Mouse (Mus musculus) lung, embryonic 15.5 days (tissue): ENCODE data around the gene Zfp180. TPM values are rescaled to one million over a fixed set of nuclear protein-coding genes. Genes with fewer than 3 reads are reported as not detected.
"Not testable (repeated sequence)": the region's sequence is repeated elsewhere in the genome, so short reads cannot be mapped to it uniquely, and the experiment has no call there.

Experiments
- ATAC-seq: fragments of 200-750 bp; cut with Nextera tagmentation; 2 replicates; pipeline ENCODE4 v1.8.0; 2017; ENCODE audit warnings: moderate number of reproducible peaks, borderline replicate concordance; ENCODE audit not compliant: low FRiP score, low TSS enrichment; ENCODE audit errors: extremely low read depth
- H3K27ac ChIP-seq: fragments of 300-500 bp; sonication (generic); 2 replicates; pipeline ENCODE4 v1.5.1; 2015; ENCODE audit warnings: moderate library complexity, mild to moderate bottlenecking, inconsistent platforms
- H3K27me3 ChIP-seq: fragments of 300-500 bp; sonication (generic); 2 replicates; pipeline ENCODE4 v1.6.1; 2015; ENCODE audit warnings: inconsistent platforms
- H3K36me3 ChIP-seq: fragments of 300-500 bp; sonication (generic); 2 replicates; pipeline ENCODE4 v1.6.1; 2015; ENCODE audit warnings: inconsistent platforms
- H3K4me1 ChIP-seq: fragments of 300-500 bp; sonication (generic); 2 replicates; pipeline ENCODE4 v1.6.1; 2015; ENCODE audit warnings: inconsistent platforms
- H3K4me2 ChIP-seq: fragments of 300-500 bp; sonication (generic); 2 replicates; pipeline ENCODE4 v1.6.1; 2015; ENCODE audit warnings: inconsistent platforms, mild to moderate bottlenecking, moderate library complexity
- H3K4me3 ChIP-seq: fragments of 300-500 bp; sonication (generic); 2 replicates; pipeline ENCODE4 v1.5.1; 2015; ENCODE audit warnings: mild to moderate bottlenecking, inconsistent platforms
- H3K9ac ChIP-seq: fragments of 300-500 bp; sonication (generic); 2 replicates; pipeline ENCODE4 v1.6.1; 2015; ENCODE audit warnings: inconsistent platforms
- H3K9me3 ChIP-seq: fragments of 300-500 bp; sonication (generic); 2 replicates; pipeline ENCODE4 v1.6.1; 2016; ENCODE audit warnings: inconsistent platforms
- WGBS: fragments of 180-500 bp; shearing (Covaris S2); methylation state at CpG from one replicate; pipeline ENCODE4 v1.1.7; 2015; 5-methylcytosine and 5-hydroxymethylcytosine counted together
- polyA plus RNA-seq: library from polyadenylated mRNA; unstranded; fragments of >200 nt; fragmentation: Nextera tagmentation; extraction: Ambion mirVana; gene quantifications from 2 replicates; pipeline ENCODE4 v1.2.1, GENCODE M21; 2015

The Zfp180 gene
- polyA plus RNA-seq: 18.3 and 19.6 TPM in 2 replicates

GRCm38 (mm10) chr7:24081634-24082431 is at the start of gene Zfp180:
Gene Zfp180, plus strand, starts transcription at chr7:24081924.
- H3K27ac ChIP-seq: peak within 1 kb of the TSS; percentile 93
- 15% methylated on average over 44 of the region's 44 CpGs for WGBS
- no peaks in the 10 kb centered on the region for H3K27me3 ChIP-seq
- peaks cover 9% of the 10 kb centered on the region for H3K36me3 ChIP-seq
- peak within 1 kb of the TSS; percentile 66 for H3K4me3 ChIP-seq
- peak within 1 kb of the TSS; percentile 71 for H3K4me2 ChIP-seq
- H3K4me1 ChIP-seq: peaks cover 13% of the 10 kb centered on the region
- no peaks in the 10 kb centered on the region for H3K9me3 ChIP-seq
- H3K9ac ChIP-seq: peak within 1 kb of the TSS; percentile 64
- ATAC-seq: peak; percentile 97

- H3K36me3 ChIP-seq: no peaks in the 10 kb centered on the region
- H3K9me3 ChIP-seq: no peaks in the 10 kb centered on the region
- H3K9ac ChIP-seq: no peak within 1 kb of the TSS
- H3K27ac ChIP-seq: no peak within 1 kb of the TSS
- WGBS: 66% methylated on average over 4 of the region's 4 CpGs
- H3K4me1 ChIP-seq: no peaks in the 10 kb centered on the region
- no peak for ATAC-seq
- no peak within 1 kb of the TSS for H3K4me3 ChIP-seq
- H3K27me3 ChIP-seq: no peaks in the 10 kb centered on the region
- no peak within 1 kb of the TSS for H3K4me2 ChIP-seq
These were observed 28.9 kb upstream of the Zfp180 start, which contains the start of gene Vmn1r183 for GRCm38 (mm10) chr7:24052660-24053304. Gene Vmn1r183, plus strand, starts transcription at chr7:24053254.

GRCm38 (mm10) chr7:24074424-24074823 is 7.3 kb upstream of the Zfp180 start:
- whole genome bisulfite sequencing: 32% methylated on average over 1 of the region's 1 CpGs
- H3K36me3 ChIP-seq: not testable (repeated sequence)

GRCm38 (mm10) chr7:24082457-24083235 is 922 bp downstream of the Zfp180 start:
- Histone ChIP-seq H3K9me3 (no peaks in the 10 kb centered on the region), H3K36me3 (peaks cover 17% of the 10 kb centered on the region), H3K27ac (peak overlapping the region; percentile 93), H3K4me2 (peak overlapping the region; percentile 71), H3K4me3 (peak overlapping the region; percentile 66), H3K27me3 (no peaks in the 10 kb centered on the region), H3K9ac (peak overlapping the region; percentile 64), H3K4me1 (peaks cover 13% of the 10 kb centered on the region)
- 42% methylated on average over 15 of the region's 15 CpGs for WGBS
- 0 out of 2 replicates have a peak, but pooled peaks have one; percentile 10 for ATAC-seq

More at GRCm38 (mm10) chr7:24074424-24074823, 7.3 kb upstream of the Zfp180 start:
- not testable (repeated sequence) for ATAC-seq, H3K9ac ChIP-seq, H3K4me3 ChIP-seq, H3K27ac ChIP-seq, H3K9me3 ChIP-seq, H3K4me2 ChIP-seq, H3K27me3 ChIP-seq, H3K4me1 ChIP-seq

GRCm38 (mm10) chr7:24086871-24087270 is 5.1 kb downstream of the Zfp180 start:
- WGBS: 92% methylated on average over 4 of the region's 4 CpGs
- H3K27me3 ChIP-seq: no peaks in the 10 kb centered on the region
- no peak overlapping the region for H3K4me3 ChIP-seq
- H3K9ac ChIP-seq: no peak overlapping the region
- H3K4me1 ChIP-seq: peaks cover 13% of the 10 kb centered on the region
- H3K4me2 ChIP-seq: no peak overlapping the region
- peaks cover 31% of the 10 kb centered on the region for H3K36me3 ChIP-seq
- no peak overlapping the region for H3K27ac ChIP-seq
- peaks cover 4% of the 10 kb centered on the region; the same call in 1 of the 2 replicates for H3K9me3 ChIP-seq
- no peak for ATAC-seq

- Histone ChIP-seq H3K4me2 (no peak overlapping the region), H3K9ac (no peak overlapping the region), H3K36me3 (peaks cover 34% of the 10 kb centered on the region), H3K4me3 (no peak overlapping the region), H3K4me1 (peaks cover 11% of the 10 kb centered on the region), H3K27me3 (no peaks in the 10 kb centered on the region), H3K9me3 (peaks cover 4% of the 10 kb centered on the region), H3K27ac (no peak overlapping the region)
- whole genome bisulfite sequencing: 95% methylated on average over 12 of the region's 12 CpGs
- no peak for ATAC-seq
These were observed 5.9 kb downstream of the Zfp180 start for GRCm38 (mm10) chr7:24087485-24088125.

- no peak overlapping the region for H3K4me3 ChIP-seq
- 91% methylated on average over 9 of the region's 9 CpGs for WGBS
- H3K9ac ChIP-seq: no peak overlapping the region
- H3K4me1 ChIP-seq: no peaks in the 10 kb centered on the region
- H3K4me2 ChIP-seq: no peak overlapping the region
- no peaks in the 10 kb centered on the region for H3K27me3 ChIP-seq
- peaks cover 64% of the 10 kb centered on the region for H3K9me3 ChIP-seq
- peaks cover 100% of the 10 kb centered on the region for H3K36me3 ChIP-seq
- no peak overlapping the region for H3K27ac ChIP-seq
- peak; percentile 36; the same call in 1 of the 2 replicates for ATAC-seq
These were observed 22.7 kb downstream of the Zfp180 start for GRCm38 (mm10) chr7:24104403-24104802.

GRCm38 (mm10) chr7:24105144-24105703 is 23.5 kb downstream of the Zfp180 start:
- Histone ChIP-seq H3K4me2 (no peak overlapping the region), H3K9ac (no peak overlapping the region), H3K4me3 (no peak overlapping the region), H3K36me3 (peaks cover 93% of the 10 kb centered on the region), H3K27ac (no peak overlapping the region), H3K9me3 (peaks cover 69% of the 10 kb centered on the region), H3K4me1 (no peaks in the 10 kb centered on the region), H3K27me3 (no peaks in the 10 kb centered on the region)
- WGBS: 95% methylated on average over 18 of the region's 18 CpGs
- ATAC-seq: no peak

- no peak overlapping the region for H3K27ac ChIP-seq
- H3K4me3 ChIP-seq: no peak overlapping the region
- WGBS: 92% methylated on average over 7 of the region's 7 CpGs
- H3K9me3 ChIP-seq: peaks cover 27% of the 10 kb centered on the region
- H3K4me1 ChIP-seq: no peaks in the 10 kb centered on the region
- no peaks in the 10 kb centered on the region for H3K27me3 ChIP-seq
- H3K9ac ChIP-seq: no peak overlapping the region
- ATAC-seq: no peak
- H3K4me2 ChIP-seq: no peak overlapping the region
- H3K36me3 ChIP-seq: peaks cover 37% of the 10 kb centered on the region
These were observed 29.1 kb downstream of the Zfp180 start for GRCm38 (mm10) chr7:24110839-24111238.

GRCm38 (mm10) chr7:24111772-24112155 is 30.0 kb downstream of the Zfp180 start:
- peak overlapping the region; percentile 82 for H3K27ac ChIP-seq
- H3K4me2 ChIP-seq: peak overlapping the region; percentile 78
- peak; percentile 58 for ATAC-seq
- peak overlapping the region; percentile 61 for H3K4me3 ChIP-seq
- no peaks in the 10 kb centered on the region for H3K27me3 ChIP-seq
- no peaks in the 10 kb centered on the region for H3K4me1 ChIP-seq
- peaks cover 28% of the 10 kb centered on the region for H3K36me3 ChIP-seq
- peak overlapping the region; percentile 41; the same call in 1 of the 2 replicates for H3K9ac ChIP-seq
- H3K9me3 ChIP-seq: peaks cover 18% of the 10 kb centered on the region
- 6% methylated on average over 9 of the region's 9 CpGs for WGBS
